Mouse (Mus musculus) stomach, postnatal 0 days (tissue): ENCODE measurements around the gene Foxp1. TPM values are rescaled to one million over a fixed set of nuclear protein-coding genes. Genes with fewer than 3 reads are reported as not detected.

Experiments
- ATAC-seq: fragments of 200-750 bp; cut with Nextera tagmentation; 2 replicates; pipeline ENCODE4 v1.8.0; 2017; ENCODE audit not compliant: low FRiP score, low TSS enrichment
- DNase-seq: peaks from one replicate; pipeline ENCODE4 v3.0.0-alpha.2; 2016; ENCODE audit warnings: low spot score
- H3K27ac ChIP-seq: fragments of 300-500 bp; sonication (generic); replicated peaks from 2 replicates; pipeline ENCODE4 v1.5.1; 2014; ENCODE audit warnings: mild to moderate bottlenecking, control low read depth
- H3K27me3 ChIP-seq: fragments of 300-500 bp; sonication (generic); 2 replicates; pipeline ENCODE4 v1.6.1; 2014; ENCODE audit warnings: low read length; ENCODE audit not compliant: control insufficient read depth, insufficient read depth
- H3K36me3 ChIP-seq: fragments of 300-500 bp; sonication (generic); 2 replicates; pipeline ENCODE4 v1.6.1; 2014; ENCODE audit warnings: low read length, mixed read lengths; ENCODE audit not compliant: control insufficient read depth, insufficient read depth
- H3K4me1 ChIP-seq: fragments of 300-500 bp; sonication (generic); replicated peaks from 2 replicates; pipeline ENCODE4 v1.6.1; 2014; ENCODE audit warnings: antibody characterized with exemption; ENCODE audit not compliant: control insufficient read depth, insufficient read depth
- H3K4me2 ChIP-seq: fragments of 300-500 bp; sonication (generic); replicated peaks from 2 replicates; pipeline ENCODE4 v1.6.1; 2014; ENCODE audit warnings: low read depth, mild to moderate bottlenecking, control low read depth, moderate library complexity
- H3K4me3 ChIP-seq: fragments of 300-500 bp; sonication (generic); 2 replicates; pipeline ENCODE4 v1.5.1; 2014; ENCODE audit warnings: low read depth, low read length, control low read depth
- H3K9ac ChIP-seq: fragments of 300-500 bp; sonication (generic); 2 replicates; pipeline ENCODE4 v1.6.1; 2014; ENCODE audit warnings: mild to moderate bottlenecking, low read length, control low read depth, mixed read lengths
- H3K9me3 ChIP-seq: fragments of 300-500 bp; sonication (generic); 2 replicates; pipeline ENCODE4 v1.6.1; 2016; ENCODE audit warnings: low read length; ENCODE audit not compliant: control insufficient read depth
- CTCF ChIP-seq: IDR thresholded peaks from 2 replicates; pipeline ENCODE4 v1.5.1; 2016; ENCODE audit warnings: antibody characterized with exemption, low read depth, mild to moderate bottlenecking, moderate library complexity
- EP300 ChIP-seq: optimal IDR thresholded peaks from 2 replicates; pipeline ENCODE3; 2016; ENCODE audit warnings: antibody characterized with exemption
- WGBS: fragments of 180-500 bp; shearing (Covaris S2); extraction: QIAGEN DNeasy Blood & Tissue Kit; methylation state at CpG from one replicate; pipeline ENCODE4 v1.1.7; 2014; 5-methylcytosine and 5-hydroxymethylcytosine counted together
- polyA plus RNA-seq: library from polyadenylated mRNA; unstranded; fragments of >200 nt; fragmentation: Nextera tagmentation; extraction: Ambion mirVana; gene quantifications from 2 replicates; pipeline ENCODE4 v1.2.1, GENCODE M21; 2015

The Foxp1 gene
- polyA plus RNA-seq, 1 experiment from 2014 or later, result 68.9 TPM

DNA sequence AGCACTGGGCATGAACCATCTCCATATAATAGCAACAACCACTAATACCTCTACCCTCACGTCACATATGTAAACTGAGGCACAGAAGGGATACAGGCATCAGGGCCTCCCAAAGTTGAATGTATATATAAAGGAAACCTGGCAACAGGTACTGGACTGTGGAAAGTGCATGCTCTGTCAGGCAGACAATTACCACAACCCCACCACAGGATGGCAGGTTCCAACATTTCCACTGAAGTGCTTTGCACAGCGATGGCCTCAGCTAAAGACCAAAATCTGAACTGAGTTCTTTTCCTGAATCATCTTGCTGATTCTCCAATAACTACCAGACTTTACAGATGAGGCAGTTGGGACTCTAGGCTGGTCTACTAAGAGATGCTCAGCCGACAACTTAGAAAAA lies 217.3 kb downstream of the Foxp1 start:
- no peaks in the 10 kb centered on the region for H3K4me1 ChIP-seq
- 80% methylated on average over 3 of the region's 3 CpGs for WGBS
- H3K9ac ChIP-seq, result no peak overlapping the region
- H3K36me3 ChIP-seq, result peaks cover 5% of the 10 kb centered on the region; the same call in 1 of the 2 replicates
- H3K27ac ChIP-seq, result no peak overlapping the region
- TF ChIP-seq CTCF, result no peak
- ATAC-seq (no peak), DNase-seq (no peak)
- H3K9me3 ChIP-seq, result no peaks in the 10 kb centered on the region
- H3K4me2 ChIP-seq, result no peak overlapping the region
- H3K4me3 ChIP-seq, result no peak overlapping the region
- no peaks in the 10 kb centered on the region for H3K27me3 ChIP-seq

DNA sequence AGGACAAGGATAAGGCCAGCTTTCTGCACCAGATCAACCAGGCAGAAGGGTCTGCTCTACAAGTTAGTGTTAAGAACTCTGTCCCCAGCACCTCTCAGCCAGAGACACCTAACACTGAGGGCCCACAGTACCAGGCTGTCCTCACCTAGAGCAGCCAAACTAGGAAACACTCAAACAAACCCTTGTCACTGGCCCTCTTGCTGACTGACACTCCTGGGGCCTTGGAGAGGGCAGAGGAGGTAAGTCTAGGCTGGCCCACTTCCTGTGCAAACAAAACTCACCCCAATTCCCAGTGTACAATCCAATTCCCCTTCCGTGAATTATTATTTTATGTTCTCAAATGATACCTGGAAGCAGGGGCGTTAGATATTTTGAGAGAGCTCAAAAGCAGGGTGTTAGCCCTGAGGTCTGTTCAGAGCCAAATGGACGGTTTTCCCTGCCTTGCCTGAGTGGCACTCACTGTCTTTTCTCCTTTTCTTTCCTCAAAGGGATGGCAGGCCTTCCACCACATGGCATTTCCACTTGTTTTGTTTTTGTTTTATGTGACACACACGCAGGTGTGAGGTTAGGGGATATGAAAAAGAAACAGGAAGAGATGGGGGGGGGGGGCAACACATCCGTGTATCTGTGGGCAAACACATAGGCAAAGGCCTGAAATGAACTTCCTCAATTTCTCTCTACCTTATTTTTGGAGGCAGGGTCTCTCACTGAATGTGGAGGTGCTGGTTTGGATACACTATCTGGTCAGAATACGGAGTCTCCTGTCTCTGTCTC lies 219.7 kb downstream of the Foxp1 start:
- no peak overlapping the region for H3K4me2 ChIP-seq
- peaks cover 5% of the 10 kb centered on the region; the same call in 1 of the 2 replicates for H3K36me3 ChIP-seq
- no peak for DNase-seq
- H3K9ac ChIP-seq, result no peak overlapping the region
- no peak overlapping the region for H3K4me3 ChIP-seq
- no peaks in the 10 kb centered on the region for H3K9me3 ChIP-seq
- no peaks in the 10 kb centered on the region for H3K27me3 ChIP-seq
- H3K27ac ChIP-seq, result no peak overlapping the region
- TF ChIP-seq CTCF, result no peak
- no peak for TF ChIP-seq EP300
- ATAC-seq, result no peak
- no peaks in the 10 kb centered on the region for H3K4me1 ChIP-seq
- WGBS, result 73% methylated on average over 6 of the region's 6 CpGs

DNA sequence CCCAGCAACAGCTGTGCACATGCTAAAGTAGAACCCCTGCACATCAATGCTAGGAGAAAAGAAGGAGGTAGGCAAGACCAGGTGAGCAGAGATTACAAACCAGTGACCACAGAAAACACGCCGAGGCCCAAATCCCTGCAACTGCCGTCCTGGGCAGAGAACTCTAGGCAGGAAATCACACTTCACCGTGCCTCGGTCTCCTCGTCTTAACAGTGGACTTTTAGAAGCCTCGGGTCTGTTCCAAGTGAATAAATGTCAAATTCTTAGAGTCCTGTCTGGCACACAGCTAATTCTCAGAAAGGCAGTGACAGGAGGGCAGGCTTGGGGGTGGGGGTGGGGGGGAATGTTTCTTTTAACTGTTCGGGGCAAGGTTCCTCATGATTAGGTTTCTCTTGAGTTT lies 220.6 kb downstream of the Foxp1 start:
- ATAC-seq, result no peak
- no peaks in the 10 kb centered on the region for H3K4me1 ChIP-seq
- no peak overlapping the region for H3K27ac ChIP-seq
- H3K27me3 ChIP-seq, result no peaks in the 10 kb centered on the region
- no peak overlapping the region for H3K4me3 ChIP-seq
- WGBS, result 76% methylated on average over 8 of the region's 8 CpGs
- no peaks in the 10 kb centered on the region for H3K36me3 ChIP-seq
- no peak for DNase-seq
- no peak for TF ChIP-seq CTCF
- TF ChIP-seq EP300, result no peak
- H3K9ac ChIP-seq, result no peak overlapping the region
- no peak overlapping the region for H3K4me2 ChIP-seq
- no peaks in the 10 kb centered on the region for H3K9me3 ChIP-seq

DNA sequence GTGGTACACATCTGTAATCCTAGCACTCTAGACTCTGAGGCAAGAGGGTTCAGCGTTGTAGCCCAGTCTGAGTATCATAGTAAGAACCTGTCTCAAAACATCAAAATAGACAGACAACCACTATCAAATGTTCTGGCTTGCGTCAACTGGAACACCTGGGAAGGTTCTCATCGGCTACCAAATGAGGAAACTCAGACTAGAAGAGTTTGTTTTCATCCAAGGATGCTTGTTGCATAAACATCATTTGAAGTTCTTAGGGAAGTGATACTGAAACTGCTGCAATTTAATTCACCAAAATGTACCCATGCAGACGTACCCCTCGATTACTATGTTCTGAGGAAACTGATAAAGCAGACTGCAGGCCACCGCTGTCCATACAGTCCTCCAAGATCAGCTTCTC lies 222.3 kb downstream of the Foxp1 start:
- TF ChIP-seq EP300 (no peak), CTCF (no peak)
- H3K9ac ChIP-seq, result no peak overlapping the region
- no peaks in the 10 kb centered on the region for H3K4me1 ChIP-seq
- H3K27ac ChIP-seq, result no peak overlapping the region
- no peak overlapping the region for H3K4me2 ChIP-seq
- no peak for ATAC-seq
- H3K36me3 ChIP-seq, result no peaks in the 10 kb centered on the region
- 89% methylated on average over 6 of the region's 6 CpGs for WGBS
- no peaks in the 10 kb centered on the region for H3K9me3 ChIP-seq
- no peak for DNase-seq
- H3K27me3 ChIP-seq, result no peaks in the 10 kb centered on the region
- H3K4me3 ChIP-seq, result no peak overlapping the region

DNA sequence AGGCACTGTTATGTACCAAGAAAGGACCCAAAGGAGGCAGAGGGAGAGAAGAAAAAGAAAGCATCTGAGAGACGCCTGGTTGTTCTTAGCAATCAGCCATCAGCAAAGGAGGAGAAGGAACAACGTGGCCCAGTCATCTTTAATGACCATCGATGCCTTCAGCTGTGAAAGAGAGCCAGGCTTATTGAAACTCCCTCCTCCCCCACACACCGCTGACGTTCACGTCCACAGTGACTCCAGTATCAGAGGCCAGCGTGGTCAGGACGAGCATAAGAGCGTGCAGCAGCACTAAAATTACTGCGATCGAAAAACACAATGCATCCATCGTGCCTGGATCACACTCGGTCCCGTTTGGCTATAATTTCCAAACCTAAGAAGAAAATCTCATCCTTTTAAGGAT lies 223.3 kb downstream of the Foxp1 start:
- no peaks in the 10 kb centered on the region for H3K27me3 ChIP-seq
- no peak overlapping the region for H3K4me2 ChIP-seq
- ATAC-seq, result no peak
- TF ChIP-seq CTCF (no peak), EP300 (no peak)
- WGBS, result 86% methylated on average over 14 of the region's 14 CpGs
- H3K27ac ChIP-seq, result no peak overlapping the region
- H3K9ac ChIP-seq, result no peak overlapping the region
- no peak overlapping the region for H3K4me3 ChIP-seq
- H3K9me3 ChIP-seq, result no peaks in the 10 kb centered on the region
- no peak for DNase-seq
- H3K4me1 ChIP-seq, result no peaks in the 10 kb centered on the region
- no peaks in the 10 kb centered on the region for H3K36me3 ChIP-seq

DNA sequence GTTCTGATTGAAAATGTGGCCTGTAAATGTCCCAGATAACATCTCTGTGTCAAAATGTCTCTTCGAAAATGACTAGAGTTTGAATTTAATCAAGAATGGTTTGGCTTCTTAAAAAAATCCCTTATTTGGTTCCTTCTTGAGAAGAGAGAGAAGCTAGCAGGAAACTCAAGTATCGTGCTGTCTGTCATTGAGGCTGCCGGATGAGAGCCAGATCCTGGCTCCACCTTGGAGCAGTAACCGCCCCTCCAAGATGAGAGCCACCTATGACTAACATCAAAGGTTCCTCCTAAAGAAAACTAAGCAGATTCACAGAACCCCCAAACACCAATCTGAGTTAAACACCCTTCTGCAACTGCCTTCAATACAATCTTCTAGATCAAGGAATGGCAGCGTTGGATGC lies 225.0 kb downstream of the Foxp1 start:
- H3K27ac ChIP-seq, result no peak overlapping the region
- 82% methylated on average over 5 of the region's 5 CpGs for WGBS
- H3K36me3 ChIP-seq, result no peaks in the 10 kb centered on the region
- TF ChIP-seq EP300, result no peak
- H3K27me3 ChIP-seq, result no peaks in the 10 kb centered on the region
- H3K9ac ChIP-seq, result no peak overlapping the region
- H3K4me2 ChIP-seq, result no peak overlapping the region
- ATAC-seq (no peak), DNase-seq (no peak)
- H3K4me1 ChIP-seq, result no peaks in the 10 kb centered on the region
- no peak overlapping the region for H3K4me3 ChIP-seq
- no peaks in the 10 kb centered on the region for H3K9me3 ChIP-seq
